7 mouse cellular contexts compared by ENCODE assay signal in the genomic region with DNA sequence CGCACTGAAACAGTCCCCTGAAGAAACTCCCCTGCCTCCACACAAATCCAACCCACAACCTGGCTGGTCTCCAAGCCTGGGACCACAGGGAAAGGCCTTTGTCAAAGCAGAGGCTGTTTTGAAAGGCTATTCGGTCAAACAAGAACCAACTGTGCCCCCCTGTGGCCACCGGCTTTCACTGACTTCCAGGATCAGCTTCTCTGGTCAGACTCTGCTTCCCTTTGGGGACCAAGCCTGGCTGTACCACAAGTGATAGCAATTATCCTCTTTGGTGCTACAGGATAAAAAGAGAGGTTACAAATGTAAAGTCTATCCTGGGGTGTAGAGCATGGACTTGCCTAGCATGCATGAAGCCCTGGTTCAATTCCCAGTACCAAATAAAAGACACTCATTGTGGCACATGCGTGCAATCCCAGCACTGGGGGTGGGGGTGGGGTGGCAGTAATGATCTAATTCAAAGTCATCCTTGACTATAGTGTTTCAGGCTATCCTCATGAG.
DNase-seq lines count a peak whose midpoint lies in the region; ATAC-seq and TF ChIP-seq lines count a peak whose summit lies in the region.

No protein-coding gene starts in this region.

- no peaks in the 10 kb centered on the region for H3K9me3 ChIP-seq in midbrain, postnatal 0 days (ENCODE audit: low read length)

- peak; percentile 75 for ATAC-seq in midbrain, postnatal 0 days (ENCODE audit: low FRiP score)

- H3K36me3 ChIP-seq in midbrain, postnatal 0 days (ENCODE audit: insufficient read depth, low read length), result peaks cover 17% of the 10 kb centered on the region

- H3K4me3 ChIP-seq in midbrain, postnatal 0 days (ENCODE audit: low read depth, low read length), result no peak overlapping the region

- no peaks in the 10 kb centered on the region; the same call in 1 of the 2 replicates for H3K27me3 ChIP-seq in midbrain, postnatal 0 days (ENCODE audit: insufficient read depth, low read length)

- no peak overlapping the region for H3K9ac ChIP-seq in midbrain, postnatal 0 days (replicated peaks; ENCODE audit: low read length, poor library complexity, severe bottlenecking)

- H3K4me1 ChIP-seq in midbrain, postnatal 0 days (ENCODE audit: insufficient read depth, low read length), result no peaks in the 10 kb centered on the region

- intact Hi-C loops in left cerebral cortex, postnatal 4 days (cut with DNase I), result loop anchor here (5.0 kb wide), 3 partner anchors 716 to 996 kb away; a partner anchor contains a TSS

- 15% methylated on average over 4 of the region's 4 CpGs for WGBS in midbrain, postnatal 0 days

- H3K27ac ChIP-seq in midbrain, postnatal 0 days (ENCODE audit: low read depth, low read length), result peak overlapping the region; percentile 52

- DNase-seq in adrenal gland, postnatal 10 days, result peak; percentile 88
- peak; percentile 91 for DNase-seq in embryo, embryonic 11 days
- peak; percentile 75 to 88 for DNase-seq in gastrocnemius, postnatal 4 days (ENCODE audit: low spot score in 2 of 2)
- peak; percentile 75 for DNase-seq in kidney, adult 18-20 months
- DNase-seq in left cerebral cortex, postnatal 4 days, result peak; percentile 97
- DNase-seq in midbrain, postnatal 0 days (ENCODE audit: low spot score), result peak; percentile 96
- peak; percentile 41 to 81 for DNase-seq in spleen, postnatal 10 days (ENCODE audit: low spot score in 2 of 2)

- TF ChIP-seq CTCF in midbrain, postnatal 0 days (IDR thresholded peaks at IDR 0.05), result peak; percentile 89

- H3K4me2 ChIP-seq in midbrain, postnatal 0 days (ENCODE audit: low read depth, low read length, poor library complexity, severe bottlenecking), result no peak overlapping the region; the same call in 1 of the 2 replicates
